Mouse (Mus musculus): Measurements from ENCODE around the gene Zfp286.

GRCm38 (mm10) chr11:62744103-62744502, 45.2 kb downstream of the Zfp286 start:
- TF ChIP-seq CTCF (IDR thresholded peaks at IDR 0.05; ENCODE audit: insufficient read depth, low read length): peak; percentile 95
- TF ChIP-seq POLR2A (IDR thresholded peaks at IDR 0.05; ENCODE audit: borderline replicate concordance, extremely low read depth, low read depth, low read length): no peak
